Mouse (Mus musculus) neural tube, embryonic 12.5 days (tissue): ENCODE data around the gene Usp42. TPM values are rescaled to one million over a fixed set of nuclear protein-coding genes. Genes with fewer than 3 reads are reported as not detected.

ENCODE experiments used
- ATAC-seq: fragments of 200-750 bp; cut with Nextera tagmentation; 2 replicates; pipeline ENCODE4 v1.8.0; 2017; ENCODE audit warnings: low read depth, mild to moderate bottlenecking, moderate TSS enrichment, moderate library complexity; ENCODE audit not compliant: low FRiP score
- H3K27ac ChIP-seq: fragments of 300-500 bp; sonication (generic); 2 replicates; pipeline ENCODE4 v1.5.1; 2016
- H3K27me3 ChIP-seq: fragments of 300-500 bp; sonication (generic); replicated peaks from 2 replicates; pipeline ENCODE4 v1.6.1; 2016; ENCODE audit warnings: mild to moderate bottlenecking
- H3K36me3 ChIP-seq: fragments of 300-500 bp; sonication (generic); 2 replicates; pipeline ENCODE4 v1.6.1; 2016; ENCODE audit warnings: mild to moderate bottlenecking
- H3K4me1 ChIP-seq: fragments of 300-500 bp; sonication (generic); 2 replicates; pipeline ENCODE4 v1.6.1; 2016
- H3K4me2 ChIP-seq: fragments of 300-500 bp; sonication (generic); replicated peaks from 2 replicates; pipeline ENCODE4 v1.6.1; 2016; ENCODE audit warnings: mild to moderate bottlenecking
- H3K4me3 ChIP-seq: fragments of 300-500 bp; sonication (generic); 2 replicates; pipeline ENCODE4 v1.5.1; 2016
- H3K9ac ChIP-seq: fragments of 300-500 bp; sonication (generic); 2 replicates; pipeline ENCODE4 v1.6.1; 2016; ENCODE audit warnings: mild to moderate bottlenecking
- H3K9me3 ChIP-seq: fragments of 300-500 bp; sonication (generic); 2 replicates; pipeline ENCODE4 v1.6.1; 2016; ENCODE audit warnings: mild to moderate bottlenecking
- WGBS: fragments of 180-500 bp; shearing (Covaris S2); methylation state at CpG from one replicate; pipeline ENCODE4 v1.1.7; 2016; 5-methylcytosine and 5-hydroxymethylcytosine counted together
- polyA plus RNA-seq: library from polyadenylated mRNA; unstranded; fragments of >200 nt; fragmentation: Nextera tagmentation; extraction: Ambion mirVana; gene quantifications from 2 replicates; pipeline ENCODE4 v1.2.1, GENCODE M21; 2016

Usp42 gene
- polyA plus RNA-seq, 1 experiment from 2014 or later = 35.4 TPM

- Histone ChIP-seq H3K9me3 (no peaks in the 10 kb centered on the region), H3K36me3 (no peaks in the 10 kb centered on the region), H3K4me1 (no peaks in the 10 kb centered on the region), H3K4me2 (no peak overlapping the region), H3K9ac (no peak overlapping the region), H3K27me3 (no peaks in the 10 kb centered on the region), H3K27ac (no peak overlapping the region), H3K4me3 (no peak overlapping the region)
- no peak for ATAC-seq
- 83% methylated on average over 2 of the region's 2 CpGs for WGBS
Measured at GRCm38 (mm10) chr5:143665561-143665960, 66.5 kb downstream of the Usp42 start.

- Histone ChIP-seq H3K9ac (no peak overlapping the region), H3K27me3 (no peaks in the 10 kb centered on the region)
- WGBS = 88% methylated on average over 7 of the region's 7 CpGs
Measured at GRCm38 (mm10) chr5:143663074-143663687, 68.9 kb downstream of the Usp42 start.

More at GRCm38 (mm10) chr5:143663074-143663687, 68.9 kb downstream of the Usp42 start:
- no peak overlapping the region for H3K4me2 ChIP-seq
- no peak overlapping the region for H3K27ac ChIP-seq
- no peak overlapping the region for H3K4me3 ChIP-seq
- H3K36me3 ChIP-seq = no peaks in the 10 kb centered on the region
- H3K9me3 ChIP-seq = no peaks in the 10 kb centered on the region
- no peaks in the 10 kb centered on the region for H3K4me1 ChIP-seq
- ATAC-seq = no peak

Other genes starting within 250 kb of the Usp42 start
- gene Rac1, start 204.2 kb downstream of the Usp42 start, polyA plus RNA-seq = 410 and 452 TPM in 2 replicates
- 40.5 and 42.4 TPM in 2 replicates for gene Cyth3, start 109.8 kb downstream of the Usp42 start, polyA plus RNA-seq
- 47.9 and 53.0 TPM in 2 replicates for gene Eif2ak1, start 85.5 kb upstream of the Usp42 start, polyA plus RNA-seq
- 0.31 and 0.32 TPM in 2 replicates for gene Ankrd61, start 165.4 kb upstream of the Usp42 start, polyA plus RNA-seq
- 80.0 and 88.8 TPM in 2 replicates for gene Aimp2, start 177.6 kb upstream of the Usp42 start, polyA plus RNA-seq
- 28.8 and 34.1 TPM in 2 replicates for gene Pms2, start 177.7 kb upstream of the Usp42 start, polyA plus RNA-seq
- gene Gm42421, start 195.9 kb upstream of the Usp42 start, polyA plus RNA-seq = 1.0 and 2.1 TPM in 2 replicates
- 1.5 and 1.9 TPM in 2 replicates for gene Rsph10b, start 200.8 kb upstream of the Usp42 start, polyA plus RNA-seq